Mouse (Mus musculus) midbrain, embryonic 10.5 days (tissue): ENCODE results near the gene Arsj. TPM values are rescaled to one million over a fixed set of nuclear protein-coding genes. Genes with fewer than 3 reads are reported as not detected.

Source experiments
- DNase-seq: peaks from one replicate; pipeline ENCODE4 v3.0.0-alpha.2; 2017; ENCODE audit warnings: low spot score
- H3K27ac ChIP-seq: fragments of 300-500 bp; sonication (generic); replicated peaks from 2 replicates; pipeline ENCODE4 v1.5.1; 2016; ENCODE audit warnings: mild to moderate bottlenecking
- H3K27me3 ChIP-seq: fragments of 300-500 bp; sonication (generic); 2 replicates; pipeline ENCODE4 v1.6.1; 2016; ENCODE audit warnings: low read depth, mild to moderate bottlenecking; ENCODE audit not compliant: poor library complexity, severe bottlenecking
- H3K36me3 ChIP-seq: fragments of 300-500 bp; sonication (generic); 2 replicates; pipeline ENCODE4 v1.6.1; 2016; ENCODE audit warnings: mild to moderate bottlenecking, moderate library complexity
- H3K4me1 ChIP-seq: fragments of 300-500 bp; sonication (generic); 2 replicates; pipeline ENCODE4 v1.6.1; 2016
- H3K4me3 ChIP-seq: fragments of 300-500 bp; sonication (generic); 2 replicates; pipeline ENCODE4 v1.5.1; 2016; ENCODE audit warnings: mild to moderate bottlenecking, moderate library complexity
- H3K9me3 ChIP-seq: fragments of 300-500 bp; sonication (generic); replicated peaks from 2 replicates; pipeline ENCODE4 v1.6.1; 2016; ENCODE audit warnings: mild to moderate bottlenecking
- WGBS: fragments of 180-500 bp; shearing (Covaris S2); methylation state at CpG from one replicate; pipeline ENCODE4 v1.1.7; 2016; 5-methylcytosine and 5-hydroxymethylcytosine counted together
- polyA plus RNA-seq: library from polyadenylated mRNA; unstranded; fragments of >200 nt; fragmentation: Nextera tagmentation; extraction: Ambion mirVana; gene quantifications from 2 replicates; pipeline ENCODE4 v1.2.1, GENCODE M21; 2016

Arsj gene
- polyA plus RNA-seq, 1 experiment from 2014 or later: 0.05 TPM

GRCm38 (mm10) chr3:126372815-126373545 lies 9.5 kb downstream of the Arsj start:
- no peaks in the 10 kb centered on the region for H3K9me3 ChIP-seq
- no peak overlapping the region for H3K4me3 ChIP-seq
- no peaks in the 10 kb centered on the region for H3K36me3 ChIP-seq
- no peaks in the 10 kb centered on the region for H3K27me3 ChIP-seq
- H3K27ac ChIP-seq: no peak overlapping the region
- no peak for DNase-seq
- no peaks in the 10 kb centered on the region for H3K4me1 ChIP-seq
- 86% methylated on average over 9 of the region's 9 CpGs for WGBS

DNA sequence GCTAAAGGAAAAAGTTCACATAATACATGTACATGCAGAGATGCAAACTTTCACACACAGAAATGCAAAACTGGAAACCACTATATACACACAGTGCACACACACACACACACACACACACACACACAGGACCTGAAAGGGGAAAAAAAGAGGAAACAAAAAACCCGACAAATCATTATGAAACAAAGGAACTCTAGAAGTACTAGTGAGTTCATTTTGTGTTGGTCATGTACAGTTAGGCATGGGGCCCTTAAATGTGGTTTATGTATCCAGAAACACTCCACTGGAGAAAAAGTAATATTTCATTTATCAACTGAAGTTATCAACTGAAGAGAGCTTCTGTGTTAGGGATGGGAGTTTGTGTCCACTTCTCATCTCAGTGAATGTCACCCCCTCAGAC lies 10.2 kb downstream of the Arsj start:
- Histone ChIP-seq H3K4me1 (no peaks in the 10 kb centered on the region), H3K9me3 (no peaks in the 10 kb centered on the region), H3K27me3 (no peaks in the 10 kb centered on the region), H3K27ac (no peak overlapping the region), H3K4me3 (no peak overlapping the region), H3K36me3 (no peaks in the 10 kb centered on the region)
- DNase-seq: no peak
- 70% methylated on average over 1 of the region's 1 CpGs for WGBS

- no peaks in the 10 kb centered on the region for H3K27me3 ChIP-seq
- H3K36me3 ChIP-seq: no peaks in the 10 kb centered on the region
- no peak for DNase-seq
- no peak overlapping the region for H3K4me3 ChIP-seq
- H3K27ac ChIP-seq: no peak overlapping the region
- no peaks in the 10 kb centered on the region for H3K9me3 ChIP-seq
- WGBS: 78% methylated on average over 6 of the region's 6 CpGs
- no peaks in the 10 kb centered on the region for H3K4me1 ChIP-seq
These were observed 15.8 kb downstream of the Arsj start for GRCm38 (mm10) chr3:126379252-126379651.

DNA sequence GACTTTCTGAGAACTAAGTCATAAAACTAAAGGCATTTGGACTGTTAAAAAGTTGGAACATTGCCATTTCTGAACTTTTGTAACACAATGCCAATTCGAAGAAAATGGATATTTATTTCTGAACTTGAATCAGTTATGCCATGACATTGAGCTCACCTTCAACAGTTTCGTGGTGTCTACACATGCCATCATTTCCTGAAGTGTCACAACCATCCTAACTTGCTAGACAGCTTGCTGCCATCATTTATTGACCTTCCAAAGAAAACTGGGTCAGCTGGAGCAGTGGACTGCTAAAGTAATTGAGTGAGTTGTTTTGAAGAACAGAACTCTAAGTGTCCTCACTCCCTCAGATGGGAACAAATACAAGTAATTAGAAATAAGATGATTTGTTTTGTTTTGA lies 16.2 kb downstream of the Arsj start:
- H3K9me3 ChIP-seq: no peaks in the 10 kb centered on the region
- no peak overlapping the region for H3K4me3 ChIP-seq
- no peaks in the 10 kb centered on the region for H3K4me1 ChIP-seq
- 74% methylated on average over 2 of the region's 2 CpGs for WGBS
- no peaks in the 10 kb centered on the region for H3K27me3 ChIP-seq
- H3K27ac ChIP-seq: no peak overlapping the region
- no peak for DNase-seq
- H3K36me3 ChIP-seq: no peaks in the 10 kb centered on the region

DNA sequence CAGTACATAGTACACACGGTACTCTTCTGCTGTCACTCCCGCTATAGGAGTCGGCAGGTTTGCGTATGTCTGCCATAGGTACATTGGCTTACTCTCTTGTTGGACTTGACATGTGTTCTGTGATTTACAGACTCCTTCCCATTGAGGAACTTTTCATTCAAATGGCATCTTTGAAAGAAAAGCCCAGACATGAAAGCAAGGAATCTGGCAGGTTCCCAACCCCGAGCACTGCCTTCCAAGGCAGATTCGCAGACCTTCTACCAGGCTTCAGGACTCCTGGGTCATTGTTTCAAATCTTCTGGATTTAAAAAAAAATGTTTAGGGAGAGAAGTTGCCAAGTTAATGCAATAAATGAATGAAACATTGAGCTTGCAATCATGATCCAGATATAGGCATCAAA lies 19.8 kb downstream of the Arsj start:
- H3K27ac ChIP-seq: no peak overlapping the region
- H3K36me3 ChIP-seq: no peaks in the 10 kb centered on the region
- WGBS: 95% methylated on average over 6 of the region's 6 CpGs
- H3K4me1 ChIP-seq: no peaks in the 10 kb centered on the region
- no peaks in the 10 kb centered on the region for H3K9me3 ChIP-seq
- DNase-seq: no peak
- no peaks in the 10 kb centered on the region for H3K27me3 ChIP-seq
- H3K4me3 ChIP-seq: no peak overlapping the region

- Histone ChIP-seq H3K27me3 (no peaks in the 10 kb centered on the region), H3K36me3 (no peaks in the 10 kb centered on the region), H3K4me1 (no peaks in the 10 kb centered on the region), H3K4me3 (no peak overlapping the region), H3K9me3 (no peaks in the 10 kb centered on the region), H3K27ac (no peak overlapping the region)
- no peak for DNase-seq
- whole genome bisulfite sequencing: 84% methylated on average over 14 of the region's 14 CpGs
These were observed 21.4 kb downstream of the Arsj start for GRCm38 (mm10) chr3:126384657-126385438.

- Histone ChIP-seq H3K9me3 (no peaks in the 10 kb centered on the region), H3K27me3 (no peaks in the 10 kb centered on the region), H3K36me3 (no peaks in the 10 kb centered on the region), H3K27ac (no peak overlapping the region), H3K4me3 (no peak overlapping the region), H3K4me1 (no peaks in the 10 kb centered on the region)
- WGBS: 91% methylated on average over 2 of the region's 2 CpGs
- no peak for DNase-seq
These were observed 34.0 kb downstream of the Arsj start for GRCm38 (mm10) chr3:126397451-126397850.

DNA sequence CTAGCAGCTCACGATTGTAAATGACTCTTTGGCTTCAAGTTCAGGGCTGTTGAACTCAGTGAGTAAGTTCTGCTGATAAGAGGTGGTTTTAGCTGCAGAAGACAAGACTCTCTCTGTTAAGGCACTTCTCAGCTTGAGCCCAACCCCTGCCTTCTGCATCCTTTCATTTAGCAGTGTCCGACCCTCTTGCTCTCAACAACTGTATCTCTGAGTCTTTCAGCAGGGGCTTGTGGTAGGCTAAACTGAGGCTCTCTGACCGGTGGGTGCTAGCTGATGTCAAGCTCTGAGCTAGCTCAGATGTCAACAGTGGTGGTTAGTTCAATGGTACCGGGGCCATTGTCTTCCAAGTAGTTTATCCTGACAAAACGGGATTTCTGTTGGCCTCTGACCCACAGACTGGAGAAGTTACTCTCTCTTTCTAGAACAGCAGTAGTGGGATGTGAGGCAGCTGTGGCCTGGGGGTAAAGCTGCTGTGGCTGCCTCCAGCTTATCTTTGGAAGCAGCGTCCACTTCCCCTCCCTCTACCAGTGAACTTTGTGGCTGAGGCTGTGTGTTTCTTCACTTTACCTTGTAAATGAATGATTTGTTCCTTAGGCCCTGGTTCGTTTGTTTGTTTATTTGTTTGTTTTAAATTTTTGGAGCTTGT lies 34.6 kb downstream of the Arsj start:
- no peak for DNase-seq
- H3K9me3 ChIP-seq: no peaks in the 10 kb centered on the region
- no peak overlapping the region for H3K27ac ChIP-seq
- 78% methylated on average over 7 of the region's 7 CpGs for WGBS
- H3K27me3 ChIP-seq: no peaks in the 10 kb centered on the region
- no peaks in the 10 kb centered on the region for H3K36me3 ChIP-seq
- no peaks in the 10 kb centered on the region for H3K4me1 ChIP-seq
- no peak overlapping the region for H3K4me3 ChIP-seq

DNA sequence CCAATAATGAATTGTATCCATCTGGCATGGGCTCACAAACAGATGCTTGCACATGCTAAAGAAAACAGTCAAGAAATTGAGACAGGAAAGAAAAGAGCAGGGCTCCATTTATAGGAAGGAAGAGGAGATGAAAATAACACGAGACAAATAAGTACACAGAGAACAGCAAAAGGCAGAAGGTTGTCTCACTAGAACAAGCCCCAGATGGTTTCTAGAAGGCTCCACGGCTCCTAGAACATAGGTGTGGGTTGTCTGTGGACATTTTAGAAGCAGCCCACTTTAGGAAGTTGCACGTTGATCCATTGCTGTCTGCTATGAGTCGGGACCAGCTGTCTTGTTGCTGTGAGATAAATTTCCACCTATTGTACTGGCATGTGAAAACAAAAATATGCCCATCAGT lies 37.2 kb downstream of the Arsj start:
- no peak for DNase-seq
- no peak overlapping the region for H3K4me3 ChIP-seq
- WGBS: 84% methylated on average over 4 of the region's 4 CpGs

GRCm38 (mm10) chr3:126402836-126403235 lies 39.4 kb downstream of the Arsj start:
- Histone ChIP-seq H3K27me3 (no peaks in the 10 kb centered on the region), H3K4me1 (no peaks in the 10 kb centered on the region), H3K36me3 (no peaks in the 10 kb centered on the region), H3K9me3 (no peaks in the 10 kb centered on the region), H3K4me3 (no peak overlapping the region), H3K27ac (no peak overlapping the region)
- DNase-seq: peak; percentile 62
- WGBS: 30% methylated on average over 3 of the region's 3 CpGs

More for the DNA sequence above, 37.2 kb downstream of the Arsj start:
- no peaks in the 10 kb centered on the region for H3K9me3 ChIP-seq
- no peak overlapping the region for H3K27ac ChIP-seq
- no peaks in the 10 kb centered on the region for H3K27me3 ChIP-seq
- H3K36me3 ChIP-seq: no peaks in the 10 kb centered on the region
- no peaks in the 10 kb centered on the region for H3K4me1 ChIP-seq

- 95% methylated on average over 2 of the region's 2 CpGs for WGBS
- H3K4me1 ChIP-seq: no peaks in the 10 kb centered on the region
- H3K27me3 ChIP-seq: no peaks in the 10 kb centered on the region
- no peaks in the 10 kb centered on the region for H3K9me3 ChIP-seq
- DNase-seq: no peak
- no peak overlapping the region for H3K27ac ChIP-seq
- H3K4me3 ChIP-seq: no peak overlapping the region
- H3K36me3 ChIP-seq: no peaks in the 10 kb centered on the region
These were observed 40.7 kb downstream of the Arsj start for GRCm38 (mm10) chr3:126404199-126404598.

DNA sequence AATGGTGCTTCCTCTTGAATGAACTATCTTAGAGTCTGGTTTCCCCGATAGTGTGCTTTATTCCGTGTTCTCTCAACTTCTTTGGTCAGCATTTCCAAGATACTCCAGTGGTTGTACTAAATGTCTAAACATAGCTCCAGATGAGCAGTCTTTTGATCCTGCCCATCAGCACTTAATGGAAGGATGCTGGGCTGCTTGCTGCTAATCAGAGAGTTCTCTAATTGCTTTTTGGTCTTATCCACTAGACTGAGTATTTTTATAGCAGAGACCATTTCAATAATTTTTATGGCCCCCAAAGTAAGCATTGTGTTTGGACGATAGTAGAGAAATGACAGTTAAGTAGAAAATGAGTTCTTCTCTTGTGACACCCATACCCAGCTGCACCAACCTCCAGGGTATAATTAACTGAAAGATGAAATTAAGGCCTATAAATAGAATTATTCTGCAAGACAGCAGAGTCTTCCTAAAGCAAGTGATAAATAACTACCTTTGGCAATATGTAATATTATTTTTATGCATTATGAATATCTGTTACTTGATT lies 67.1 kb downstream of the Arsj start:
- H3K4me1 ChIP-seq: no peaks in the 10 kb centered on the region
- no peak for DNase-seq
- H3K36me3 ChIP-seq: no peaks in the 10 kb centered on the region
- 86% methylated on average over 3 of the region's 3 CpGs for WGBS
- H3K9me3 ChIP-seq: no peaks in the 10 kb centered on the region
- H3K4me3 ChIP-seq: no peak overlapping the region
- no peak overlapping the region for H3K27ac ChIP-seq
- H3K27me3 ChIP-seq: no peaks in the 10 kb centered on the region

DNA sequence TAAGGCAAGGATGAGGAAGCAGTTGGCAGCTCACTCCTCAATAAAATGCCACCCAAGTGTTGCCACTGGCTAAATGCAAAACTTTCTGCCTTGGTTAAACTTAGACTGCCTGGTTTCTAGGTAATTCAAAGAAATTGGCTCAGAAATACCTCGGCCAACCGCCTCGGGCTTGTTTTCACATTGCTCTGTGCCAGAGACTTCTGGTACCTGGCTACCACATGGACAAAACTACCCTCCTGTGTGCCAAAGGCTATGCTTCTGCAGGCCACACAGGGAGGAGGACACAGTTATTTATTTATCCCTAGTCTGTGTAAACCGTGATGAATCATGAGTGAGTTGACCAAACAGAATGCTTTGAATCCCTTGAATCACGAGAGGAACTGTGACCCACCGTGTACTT lies 75.8 kb downstream of the Arsj start:
- Histone ChIP-seq H3K27me3 (no peaks in the 10 kb centered on the region), H3K9me3 (no peaks in the 10 kb centered on the region), H3K36me3 (no peaks in the 10 kb centered on the region), H3K4me3 (no peak overlapping the region), H3K27ac (no peak overlapping the region), H3K4me1 (no peaks in the 10 kb centered on the region)
- WGBS: 89% methylated on average over 6 of the region's 6 CpGs
- no peak for DNase-seq
